Mouse (Mus musculus): ENCODE measurements around the gene Serinc2.

The Serinc2 gene

GRCm38 (mm10) chr4:130279105-130279504, at the start of gene Serinc2:
Gene Serinc2 (minus strand): TSS chr4:130279205.
- in situ Hi-C loops (cut with MboI, MseI): no loop called here

DNA sequence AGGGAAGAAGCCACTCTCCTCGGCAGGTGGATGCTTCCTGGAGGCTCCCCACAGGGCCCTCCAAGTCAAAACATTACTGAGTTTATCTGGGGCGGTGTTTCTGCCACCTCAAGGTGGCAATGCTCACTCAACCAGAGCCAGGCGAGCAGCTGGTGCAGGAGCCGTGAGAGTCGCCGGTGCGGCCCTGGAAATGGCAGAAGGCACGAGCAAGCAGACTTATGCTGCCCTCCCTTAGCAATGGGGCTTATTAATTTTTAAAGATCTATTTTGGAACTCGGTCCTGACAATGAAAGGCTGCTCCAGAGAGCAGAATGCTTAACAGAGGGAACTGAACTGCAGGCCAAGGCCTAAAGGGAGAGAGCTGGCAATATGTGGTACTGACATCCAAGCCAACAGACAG, 48.4 kb upstream of the Serinc2 start:
- in situ Hi-C loops (cut with MboI, MseI): no loop called here

GRCm38 (mm10) chr4:130325446-130325845, 46.4 kb upstream of the Serinc2 start:
- in situ Hi-C loops (cut with MboI, MseI): no loop called here

GRCm38 (mm10) chr4:130323607-130324006, 44.6 kb upstream of the Serinc2 start:
- in situ Hi-C loops (cut with MboI, MseI): no loop called here

- in situ Hi-C loops (cut with MboI, MseI): no loop called here
Observed at GRCm38 (mm10) chr4:130323165-130323564, 44.2 kb upstream of the Serinc2 start.

DNA sequence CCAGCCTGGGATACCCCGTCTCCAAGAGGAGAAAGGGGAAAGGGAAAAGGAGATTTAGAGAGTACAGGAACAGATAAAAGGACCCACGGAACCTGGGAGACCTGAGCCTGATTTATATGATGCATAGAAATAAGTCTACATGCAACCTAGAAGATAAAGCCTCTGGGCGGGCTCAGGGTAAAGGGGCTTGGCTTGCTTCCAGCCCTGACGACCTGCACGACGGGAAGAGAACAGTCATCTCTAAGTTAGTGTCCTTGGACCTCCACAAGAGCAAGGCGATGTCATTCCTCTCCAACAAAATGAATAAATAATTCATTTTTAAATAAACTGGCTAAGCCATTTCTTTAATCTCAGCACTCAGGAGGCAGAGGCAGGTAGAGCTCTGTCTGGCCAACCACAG, 43.6 kb upstream of the Serinc2 start:
- in situ Hi-C loops (cut with MboI, MseI): no loop called here

DNA sequence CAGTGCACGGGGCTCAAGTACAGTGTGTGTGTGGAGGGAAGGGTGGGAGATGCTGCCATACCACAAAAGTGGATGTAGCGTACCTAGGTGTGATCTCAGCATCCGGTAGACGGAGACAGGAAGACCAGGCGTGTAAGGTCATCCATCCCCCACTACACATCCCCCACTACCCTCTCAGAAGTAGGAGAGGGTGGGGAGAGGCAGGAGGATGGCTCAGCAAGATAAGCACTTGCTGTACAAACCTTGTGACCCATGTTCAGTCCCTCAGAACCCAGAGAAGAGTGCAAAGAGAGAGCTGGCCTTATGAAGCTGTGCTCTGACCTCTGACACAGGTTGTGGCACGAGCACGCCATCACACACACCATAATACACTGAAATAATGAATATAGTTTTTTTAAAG, 42.6 kb upstream of the Serinc2 start:
- in situ Hi-C loops (cut with MboI, MseI): no loop called here

- in situ Hi-C loops (cut with MboI, MseI): no loop called here
Observed at GRCm38 (mm10) chr4:130319564-130319963, 40.6 kb upstream of the Serinc2 start.

GRCm38 (mm10) chr4:130318122-130318521, 39.1 kb upstream of the Serinc2 start:
- in situ Hi-C loops (cut with MboI, MseI): no loop called here

GRCm38 (mm10) chr4:130316691-130317090, 37.7 kb upstream of the Serinc2 start:
- in situ Hi-C loops (cut with MboI, MseI): no loop called here

DNA sequence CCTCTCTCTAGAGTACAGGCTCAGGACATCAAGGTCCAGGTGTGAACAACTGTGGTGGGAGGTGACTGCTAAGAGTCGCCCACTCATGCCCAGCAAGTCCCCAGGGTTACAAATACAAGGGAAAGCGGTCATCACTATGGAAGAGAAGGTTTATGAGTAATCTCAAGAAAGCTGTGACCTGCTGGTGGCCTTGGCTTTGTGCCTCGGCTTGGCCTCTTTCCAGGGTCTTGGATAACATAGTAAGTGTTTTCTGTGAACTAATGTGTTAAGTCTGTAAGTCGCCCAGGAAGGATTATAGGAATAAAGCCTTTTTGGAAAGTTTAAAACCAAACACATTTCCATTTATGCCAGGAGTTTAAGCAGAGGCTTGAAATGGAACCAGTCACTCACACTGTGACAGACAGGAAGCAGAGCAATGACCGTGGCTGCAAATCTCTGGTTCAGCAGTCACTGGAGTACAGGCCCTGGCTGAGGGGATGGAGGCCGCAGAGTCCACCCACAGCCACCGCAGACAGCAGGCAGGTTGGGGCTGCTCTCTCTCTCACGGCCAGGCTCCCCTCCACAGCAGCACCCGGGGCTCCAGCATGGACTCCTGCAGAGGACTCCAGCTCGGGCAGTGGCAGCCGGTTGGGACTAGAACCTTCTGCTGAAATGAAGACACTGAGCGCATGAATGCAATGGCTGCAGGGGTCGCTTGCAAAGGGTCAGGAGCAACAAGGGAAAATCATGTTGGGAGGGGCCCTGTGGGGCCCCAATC, 36.9 kb upstream of the Serinc2 start:
- in situ Hi-C loops (cut with MboI, MseI): no loop called here

DNA sequence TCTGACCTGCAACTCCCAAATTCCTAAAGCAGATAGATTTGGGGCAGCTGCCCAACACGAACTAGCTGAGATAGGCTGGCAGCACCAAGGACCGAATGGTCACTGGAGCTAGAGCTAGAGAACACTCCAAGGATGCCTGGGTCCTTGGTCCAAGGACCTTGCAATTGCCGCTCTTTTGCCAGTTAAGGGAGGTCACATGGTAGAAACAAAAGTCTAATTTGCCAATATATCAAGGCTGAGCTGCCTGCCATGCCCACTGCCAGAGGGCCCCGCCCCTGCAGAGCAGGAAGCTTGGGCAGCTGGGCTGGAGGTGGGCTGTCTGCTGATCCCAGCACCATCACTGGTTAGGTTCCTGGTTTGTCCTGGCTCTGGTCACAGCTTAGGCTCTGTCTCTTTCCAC, 34.5 kb upstream of the Serinc2 start:
- in situ Hi-C loops (cut with MboI, MseI): no loop called here

DNA sequence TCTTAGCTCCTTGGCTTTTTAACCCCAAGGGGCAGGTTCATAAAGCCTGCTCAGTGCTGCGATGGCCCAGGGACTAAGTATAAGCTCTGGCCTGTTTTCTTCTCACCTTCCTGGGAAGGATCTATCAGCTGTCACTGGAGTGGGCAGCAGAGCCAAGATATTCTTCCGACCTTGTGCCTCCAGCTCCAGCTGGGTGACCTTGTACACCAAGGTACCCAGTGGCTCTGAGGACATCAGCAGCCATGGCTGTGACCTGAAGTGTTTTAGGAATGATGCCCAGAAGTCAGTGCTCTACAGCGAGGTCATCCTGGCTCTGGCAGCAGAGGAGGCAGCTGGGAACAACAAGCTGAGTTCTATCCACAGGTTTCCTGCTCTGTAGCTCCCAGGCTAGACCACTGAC, 33.5 kb upstream of the Serinc2 start:
- in situ Hi-C loops (cut with MboI, MseI): no loop called here

- in situ Hi-C loops (cut with MboI, MseI): no loop called here
Observed at GRCm38 (mm10) chr4:130309254-130309653, 30.2 kb upstream of the Serinc2 start.

GRCm38 (mm10) chr4:130308231-130309081, 29.5 kb upstream of the Serinc2 start, which contains the start of the genes Fabp3 and Gm10570:
Gene Fabp3 (plus strand): TSS chr4:130308595.
Gene Gm10570 (minus strand): TSS chr4:130308674.
- in situ Hi-C loops (cut with MboI, MseI): no loop called here

- in situ Hi-C loops (cut with MboI, MseI): no loop called here
Observed at GRCm38 (mm10) chr4:130307851-130308230, 28.8 kb upstream of the Serinc2 start.

DNA sequence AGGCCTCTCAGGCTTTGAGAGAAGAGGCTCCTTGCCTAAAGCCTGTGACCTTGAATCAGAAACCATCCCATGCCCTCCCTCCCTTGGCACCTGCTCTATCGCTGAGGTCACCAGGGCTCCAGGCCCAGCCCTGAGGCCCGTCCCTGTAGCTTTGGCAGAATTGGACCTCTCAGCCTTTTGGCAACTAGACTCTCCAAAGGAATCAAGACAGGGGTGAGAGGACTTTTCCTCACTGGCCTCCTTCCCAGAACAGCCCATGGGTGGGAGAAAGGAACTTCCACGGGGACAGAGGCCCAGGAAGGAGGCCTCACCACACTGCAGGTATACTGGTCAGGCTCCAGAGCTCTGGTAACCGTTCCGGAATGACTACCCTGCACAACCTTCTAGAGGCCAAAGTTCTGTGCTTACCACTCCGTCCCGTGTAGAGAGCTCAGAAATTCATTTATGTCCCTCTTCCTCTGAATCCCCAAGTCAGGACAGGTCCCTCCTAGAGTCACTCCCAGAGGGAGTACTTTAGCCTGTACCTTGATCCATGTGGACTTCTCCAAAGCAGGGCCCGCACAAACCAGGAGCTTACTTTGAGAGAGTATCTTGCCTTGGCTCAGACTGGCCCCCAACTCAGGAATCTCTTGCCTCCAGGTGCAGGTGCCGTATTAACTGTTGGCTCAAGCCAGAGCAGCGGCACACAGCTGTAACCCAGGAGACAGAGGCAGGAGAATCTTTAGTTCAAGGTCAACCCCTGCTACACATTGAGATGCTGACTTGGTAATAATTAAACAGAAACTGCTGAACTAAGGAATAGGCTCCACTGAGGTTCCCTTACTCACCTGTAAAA, 28.0 kb upstream of the Serinc2 start:
- in situ Hi-C loops (cut with MboI, MseI): no loop called here

DNA sequence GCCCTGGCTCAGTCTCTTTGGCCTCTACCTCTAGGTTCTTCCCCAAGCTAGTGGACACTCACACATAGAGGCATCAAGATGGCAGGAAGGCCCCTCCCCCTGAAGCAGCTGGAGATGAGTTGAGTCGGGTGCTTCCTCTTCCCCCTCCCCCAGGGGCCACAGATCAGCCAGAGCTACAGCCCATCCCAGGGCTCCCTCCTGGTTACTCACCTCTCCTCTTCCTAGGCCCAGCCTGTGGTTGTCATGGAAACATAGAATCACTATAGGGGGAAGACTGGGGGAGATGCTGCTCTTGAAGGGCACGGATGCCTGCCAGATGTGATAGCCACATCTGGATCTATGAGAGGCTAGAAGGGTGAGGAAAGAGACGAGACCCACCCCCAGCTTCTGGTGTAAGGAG, 25.7 kb upstream of the Serinc2 start:
- in situ Hi-C loops (cut with MboI, MseI): no loop called here

DNA sequence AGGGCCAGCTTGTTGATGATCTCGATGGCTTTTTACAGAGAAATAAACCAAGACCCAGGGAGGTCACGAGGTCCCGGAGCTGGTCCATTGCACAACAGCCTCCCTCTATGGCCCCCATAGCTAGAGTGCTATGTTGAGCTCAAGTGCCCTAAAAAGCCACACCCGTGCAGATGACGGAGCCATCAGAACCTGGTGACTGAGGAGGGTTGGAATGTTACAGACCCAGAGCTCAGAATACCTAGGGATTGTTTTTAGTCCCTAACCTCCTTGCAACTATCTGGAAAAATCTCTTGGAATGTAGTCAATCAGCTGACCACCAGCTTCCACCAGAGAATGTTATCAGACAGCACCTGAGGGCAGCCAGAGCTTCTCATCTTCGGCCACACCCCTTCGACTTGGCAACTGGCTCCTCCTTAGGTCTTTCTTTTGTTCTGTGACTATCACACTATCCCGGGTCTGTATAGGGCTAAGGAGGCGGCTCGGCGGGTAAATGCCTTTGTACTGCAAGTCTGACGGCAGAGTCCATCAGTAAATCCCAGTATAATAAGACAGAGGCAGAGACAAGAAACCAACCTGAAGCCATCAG, 23.4 kb upstream of the Serinc2 start:
- in situ Hi-C loops (cut with MboI, MseI): no loop called here

- in situ Hi-C loops (cut with MboI, MseI): no loop called here
Observed at GRCm38 (mm10) chr4:130299629-130300018, 20.6 kb upstream of the Serinc2 start.

GRCm38 (mm10) chr4:130298877-130299628, 20.0 kb upstream of the Serinc2 start:
- in situ Hi-C loops (cut with MboI, MseI): no loop called here
